30 mouse cellular contexts compared by ENCODE assay signal in genomic region chr7:130831586-130831985, GRCm38 (mm10). TPM values are rescaled to one million over a fixed set of nuclear protein-coding genes. Genes with fewer than 3 reads are reported as not detected.
DNase-seq lines count a peak whose midpoint lies in the region; ATAC-seq and TF ChIP-seq lines count a peak whose summit lies in the region.
"Had no signal": no experiment of that assay in that cellular context is flagged by ENCODE, and none has a peak within 500 bp of the region (broad histone marks: within the 10 kb centered on the region; RNA-seq: fewer than 3 reads in every experiment).

No protein-coding gene starts in this region.

- no peak overlapping the region for H3K27ac ChIP-seq in kidney, adult 2 months (ENCODE audit: insufficient read depth, low read depth, low read length)
- no peak overlapping the region for H3K27ac ChIP-seq in kidney, embryonic 16.5 days (ENCODE audit: low read length)
- H3K27ac ChIP-seq: embryonic facial prominence, embryonic 12.5 days; embryonic facial prominence, embryonic 15.5 days; gastrocnemius, adult 2 months; hindbrain, embryonic 13.5 days had no signal

- no peaks in the 10 kb centered on the region for H3K27me3 ChIP-seq in kidney, adult 2 months (replicated peaks; ENCODE audit: control insufficient read depth, insufficient read depth, low read length)
- H3K27me3 ChIP-seq in kidney, embryonic 16.5 days (ENCODE audit: insufficient read depth, low read length), result peaks cover 6% of the 10 kb centered on the region; the same call in 1 of the 2 replicates

- no peak for TF ChIP-seq CTCF in kidney, adult 2 months (conservative IDR thresholded peaks at IDR 0.05; ENCODE audit: insufficient read depth, insufficient read length, low read depth, low read length)

- no peak for TF ChIP-seq POLR2A in kidney, adult 2 months (IDR thresholded peaks at IDR 0.05; ENCODE audit: low read depth, low read length)

- H3K4me2 ChIP-seq in kidney, embryonic 16.5 days (replicated peaks; ENCODE audit: low read depth, low read length), result no peak overlapping the region
- H3K4me2 ChIP-seq: embryonic facial prominence, embryonic 12.5 days; embryonic facial prominence, embryonic 15.5 days; heart, embryonic 11.5 days; hindbrain, embryonic 13.5 days had no signal

- H3K4me3 ChIP-seq in kidney, adult 2 months (ENCODE audit: insufficient read depth, low read depth, low read length), result no peak overlapping the region
- H3K4me3 ChIP-seq in kidney, embryonic 16.5 days (ENCODE audit: low read length), result no peak overlapping the region
- H3K4me3 ChIP-seq: embryonic facial prominence, embryonic 12.5 days; embryonic facial prominence, embryonic 15.5 days; gastrocnemius, adult 2 months; hindbrain, embryonic 13.5 days had no signal

- intact Hi-C loops in left cerebral cortex, postnatal 25 days (cut with DNase I), result no loop called here

- H3K4me1 ChIP-seq in kidney, adult 2 months (ENCODE audit: control insufficient read depth, insufficient read depth, low read length), result peaks cover 15% of the 10 kb centered on the region
- H3K4me1 ChIP-seq in kidney, embryonic 16.5 days (ENCODE audit: insufficient read depth, low read length), result peaks cover 20% of the 10 kb centered on the region

- WGBS in kidney, adult 2 months, result 78% methylated on average over 5 of the region's 5 CpGs
- WGBS in kidney, embryonic 16.5 days, result 91% methylated on average over 5 of the region's 5 CpGs

- no peak overlapping the region for H3K9ac ChIP-seq in kidney, embryonic 16.5 days (replicated peaks; ENCODE audit: low read length)
- H3K9ac ChIP-seq: embryonic facial prominence, embryonic 12.5 days; embryonic facial prominence, embryonic 15.5 days; forebrain, postnatal 0 days; hindbrain, embryonic 13.5 days had no signal

- H3K9me3 ChIP-seq in kidney, embryonic 16.5 days (ENCODE audit: low read length), result no peaks in the 10 kb centered on the region
- H3K9me3 ChIP-seq: embryonic facial prominence, embryonic 12.5 days; embryonic facial prominence, embryonic 15.5 days; hindbrain, embryonic 13.5 days had no signal

- no peak for ATAC-seq in kidney, embryonic 16.5 days (ENCODE audit: low FRiP score, low TSS enrichment)
- ATAC-seq: activated CD4-positive, CD25-positive, alpha-beta regulatory T cell, adult 4 months; CD4-positive, CD25-positive, alpha-beta regulatory T cell, adult 4 months; forebrain, embryonic 14.5 days; forebrain, postnatal 0 days had no signal

- DNase-seq in kidney, adult 2 months, result peak; percentile 87
- peak; percentile 84 for DNase-seq in kidney, adult 9 months
- DNase-seq in kidney, postnatal 10 days, result peak; percentile 34
- peak; percentile 79 to 86 for DNase-seq in kidney, postnatal 36 days
- no peak for DNase-seq in cerebellum, adult 18-20 months
- no peak for DNase-seq in left cerebral cortex, postnatal 25 days (ENCODE audit: low spot score in 2 of 2)
- DNase-seq in right cerebral cortex, postnatal 14 days, result no peak
- DNase-seq: adrenal gland, adult 8-10 months; adrenal gland, postnatal 25 days; cerebellum, adult 11-12 months; cerebellum, adult 9-10 months; cerebellum, postnatal 14 days; forebrain, postnatal 0 days; gastrocnemius, adult 2 months; gastrocnemius, postnatal 14 days; heart, adult 11 months had no signal

- H3K36me3 ChIP-seq in kidney, adult 2 months (ENCODE audit: control insufficient read depth, insufficient read depth, low read length), result no peaks in the 10 kb centered on the region
- no peaks in the 10 kb centered on the region for H3K36me3 ChIP-seq in kidney, embryonic 16.5 days (ENCODE audit: insufficient read depth, low read length)
- H3K36me3 ChIP-seq: embryonic facial prominence, embryonic 12.5 days; embryonic facial prominence, embryonic 15.5 days; hindbrain, embryonic 13.5 days had no signal

RNA-seq across cellular contexts. Expression of gene Plekha1, which starts 34.0 kb away (rescaled TPM):
- 58.5 and 63.3 TPM in 2 replicates for polyA plus RNA-seq in kidney, adult 2 months (2012; rRNA removed)
- polyA plus RNA-seq in kidney, embryonic 16.5 days (2015; fragmentation: Nextera tagmentation; extraction: Ambion mirVana), result 91.6 and 101 TPM in 2 replicates
- total RNA-seq in left cerebral cortex, postnatal 25 days (2021), result 100 to 1,000 TPM in 1 of 2 experiments, 10 to 100 TPM in 1; 92.8 to 105 TPM

RNA-seq across cellular contexts. Expression of gene Btbd16, which starts 57.7 kb away (rescaled TPM):
- 0.06 and 0.12 TPM in 2 replicates for polyA plus RNA-seq in kidney, adult 2 months (2012; rRNA removed)
- polyA plus RNA-seq in kidney, embryonic 16.5 days (2015; fragmentation: Nextera tagmentation; extraction: Ambion mirVana), result 0.17 TPM in 1 of 2 replicates, not detected in the other
- under 1 TPM; 0.34 to 0.53 TPM for total RNA-seq in left cerebral cortex, postnatal 25 days (2021)
- total RNA-seq: adrenal gland, postnatal 25 days; gastrocnemius, adult 2 months; heart, adult 8-10 months; heart, postnatal 25 days had no signal
- polyA plus RNA-seq: brain, embryonic 14.5 days; C2C12; embryonic facial prominence, embryonic 15.5 days; forebrain, embryonic 11.5 days; forebrain, embryonic 14.5 days; heart, embryonic 11.5 days; heart, embryonic 14.5 days had no signal

Comparison
In these comparisons a context has a peak if more than half of its experiments do, and no peak if none do; other contexts are left out.
1. DNase-seq: peak in kidney, adult 2 months (single experiment), kidney, adult 9 months (single experiment), kidney, postnatal 10 days (single experiment) and kidney, postnatal 36 days (2 of 2); none in cerebellum, adult 18-20 months (0 of 2), left cerebral cortex, postnatal 25 days (0 of 2) and right cerebral cortex, postnatal 14 days (single experiment).